Mouse (Mus musculus) G1E (cell line): ENCODE measurements around the gene Gzf1. TPM values are rescaled to one million over a fixed set of nuclear protein-coding genes. Genes with fewer than 3 reads are reported as not detected.

Experiments used
- ATAC-seq: 2 replicates; pipeline ENCODE4 v1.8.0; 2016; ENCODE audit warnings: mild to moderate bottlenecking; ENCODE audit not compliant: insufficient number of reproducible peaks, poor library complexity, low FRiP score, severe bottlenecking; ENCODE audit errors: extremely low read depth
- DNase-seq: peaks from one replicate; pipeline ENCODE4 v3.0.0; 2012; ENCODE audit warnings: low spot score
- H3K27me3 ChIP-seq: 2 replicates; pipeline ENCODE4 v1.6.1; 2012; ENCODE audit warnings: mild to moderate bottlenecking, low read length, inconsistent platforms; ENCODE audit not compliant: insufficient read depth
- H3K36me3 ChIP-seq: replicated peaks from 2 replicates; pipeline ENCODE3; 2012; ENCODE audit warnings: mild to moderate bottlenecking, inconsistent platforms
- H3K4me1 ChIP-seq: 2 replicates; pipeline ENCODE4 v1.6.1; 2012; ENCODE audit warnings: low read depth, low read length, inconsistent platforms, mixed read lengths; ENCODE audit not compliant: insufficient read depth
- H3K4me3 ChIP-seq: 2 replicates; pipeline ENCODE4 v1.5.1; 2012; ENCODE audit warnings: low read depth, mild to moderate bottlenecking, inconsistent platforms, low read length, moderate library complexity, mixed read lengths
- H3K9me3 ChIP-seq: replicated peaks from 2 replicates; pipeline ENCODE4 v1.6.1; 2012; ENCODE audit warnings: inconsistent platforms
- CTCF ChIP-seq: IDR thresholded peaks from 2 replicates; pipeline ENCODE4 v1.5.1; 2012; ENCODE audit warnings: low read depth, low read length, inconsistent platforms, mixed read lengths
- GATA1 ChIP-seq: IDR thresholded peaks from 2 replicates; pipeline ENCODE4 v1.6.1; 2012; ENCODE audit warnings: borderline replicate concordance, low read length, inconsistent platforms, mixed read lengths
- GATA2 ChIP-seq: IDR thresholded peaks from 2 replicates; pipeline ENCODE4 v1.6.1; 2012; ENCODE audit warnings: low read depth, low read length, inconsistent platforms, borderline replicate concordance
- POLR2AphosphoS5 ChIP-seq: IDR thresholded peaks from 2 replicates; pipeline ENCODE4 v1.6.1; 2012; ENCODE audit warnings: low read depth, low read length, inconsistent platforms; ENCODE audit not compliant: insufficient replicate concordance
- TAL1 ChIP-seq: conservative IDR thresholded peaks from 2 replicates; pipeline ENCODE4 v1.6.1; 2012; ENCODE audit warnings: low read depth, low read length, inconsistent platforms, mixed read lengths
- polyA plus RNA-seq: library from polyadenylated mRNA; stranded (reverse); fragments of >175 nt; gene quantifications from 2 replicates; pipeline ENCODE4 v1.2.3, GENCODE M21; 2012
- total RNA-seq, 2 experiments: library from RNA; stranded (forward) in 1 of 2; stranded (reverse) in 1 of 2; fragments of 200-1000 nt in 1 of 2; fragments of >200 nt in 1 of 2; fragmentation: Nextera tagmentation in 1 of 2; gene quantifications; 2 replicates each; pipeline ENCODE4 v1.2.3; 2014 to 2017

Gzf1 gene
- total and polyA plus RNA-seq, 3 experiments, result 12.0 to 28.4 (median 27.8) TPM

DNA sequence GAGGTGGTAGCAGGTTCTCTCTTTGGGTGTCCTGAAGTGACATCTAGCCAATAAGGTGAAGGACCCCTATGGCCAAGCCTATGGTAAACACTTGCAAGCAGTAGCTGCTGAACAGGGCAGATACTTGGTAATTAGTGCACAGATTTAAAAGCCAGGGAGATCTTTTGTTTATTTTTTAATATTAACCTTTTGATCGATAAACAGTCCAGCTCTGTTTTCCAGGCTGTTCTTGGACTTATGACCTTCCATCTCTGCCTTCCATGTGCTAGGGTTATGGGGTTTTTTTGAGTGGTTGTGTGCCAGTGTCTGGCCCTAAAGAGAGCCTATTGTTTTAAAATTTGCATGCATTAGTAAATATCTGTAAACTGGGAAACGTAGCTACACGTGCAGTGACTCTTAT lies 9.5 kb downstream of the Gzf1 start:
- Histone ChIP-seq H3K9me3 (no peaks in the 10 kb centered on the region), H3K4me3 (no peak overlapping the region), H3K27me3 (no peaks in the 10 kb centered on the region), H3K4me1 (no peaks in the 10 kb centered on the region), H3K36me3 (peaks cover 84% of the 10 kb centered on the region)
- no peak for DNase-seq
- no peak for ATAC-seq
- TF ChIP-seq GATA2, result no peak
- no peak for TF ChIP-seq POLR2AphosphoS5
- no peak for TF ChIP-seq GATA1
- no peak for TF ChIP-seq TAL1
- TF ChIP-seq CTCF, result no peak

DNA sequence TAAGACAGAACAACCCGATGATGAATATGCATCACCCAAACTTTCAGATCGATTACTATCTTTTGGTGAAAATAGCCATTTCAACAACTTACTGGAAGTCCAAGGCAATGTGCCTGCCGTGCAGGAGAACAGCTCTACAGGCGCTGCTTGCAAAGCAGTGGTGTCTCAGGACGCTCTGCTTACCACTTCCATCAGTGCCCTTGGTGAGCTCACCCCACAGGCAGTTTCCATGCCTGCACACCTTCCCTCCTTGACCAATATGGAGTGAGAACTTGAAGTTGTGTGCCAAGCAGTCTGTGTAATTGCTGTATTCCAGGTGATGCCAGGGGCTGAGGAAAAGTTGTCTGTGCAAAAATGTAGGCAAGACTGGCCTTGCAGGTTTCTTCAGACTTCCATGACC lies 10.0 kb downstream of the Gzf1 start:
- TF ChIP-seq CTCF (no peak), GATA1 (no peak), GATA2 (no peak), POLR2AphosphoS5 (no peak), TAL1 (no peak)
- ATAC-seq (no peak), DNase-seq (no peak)
- Histone ChIP-seq H3K36me3 (peaks cover 79% of the 10 kb centered on the region), H3K27me3 (no peaks in the 10 kb centered on the region), H3K4me3 (no peak overlapping the region), H3K4me1 (no peaks in the 10 kb centered on the region), H3K9me3 (no peaks in the 10 kb centered on the region)

DNA sequence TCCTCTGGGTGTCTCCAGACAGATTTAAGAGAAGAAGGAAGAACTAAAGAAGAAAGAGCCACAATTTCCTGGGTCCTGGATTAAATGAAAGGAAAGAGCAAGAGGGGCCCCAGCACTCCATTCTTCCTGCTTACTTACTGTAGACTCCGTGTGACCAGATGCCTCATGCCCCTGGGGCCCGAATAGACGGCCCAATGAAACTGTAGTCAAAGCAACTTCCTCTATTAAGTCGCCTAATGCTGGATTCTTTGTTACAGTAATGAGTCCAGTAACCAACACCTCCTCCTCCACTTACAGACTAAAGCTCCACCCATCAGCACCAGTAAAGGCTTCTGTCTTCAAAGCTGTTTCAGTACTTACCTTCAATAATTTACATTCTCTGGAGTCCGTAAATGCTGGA lies 17.7 kb downstream of the Gzf1 start:
- no peaks in the 10 kb centered on the region for H3K9me3 ChIP-seq
- peaks cover 10% of the 10 kb centered on the region for H3K36me3 ChIP-seq
- DNase-seq, result no peak
- ATAC-seq, result no peak
- no peak overlapping the region for H3K4me3 ChIP-seq
- no peak for TF ChIP-seq GATA2
- no peak for TF ChIP-seq CTCF
- no peak for TF ChIP-seq POLR2AphosphoS5
- H3K4me1 ChIP-seq, result no peaks in the 10 kb centered on the region
- no peaks in the 10 kb centered on the region for H3K27me3 ChIP-seq

DNA sequence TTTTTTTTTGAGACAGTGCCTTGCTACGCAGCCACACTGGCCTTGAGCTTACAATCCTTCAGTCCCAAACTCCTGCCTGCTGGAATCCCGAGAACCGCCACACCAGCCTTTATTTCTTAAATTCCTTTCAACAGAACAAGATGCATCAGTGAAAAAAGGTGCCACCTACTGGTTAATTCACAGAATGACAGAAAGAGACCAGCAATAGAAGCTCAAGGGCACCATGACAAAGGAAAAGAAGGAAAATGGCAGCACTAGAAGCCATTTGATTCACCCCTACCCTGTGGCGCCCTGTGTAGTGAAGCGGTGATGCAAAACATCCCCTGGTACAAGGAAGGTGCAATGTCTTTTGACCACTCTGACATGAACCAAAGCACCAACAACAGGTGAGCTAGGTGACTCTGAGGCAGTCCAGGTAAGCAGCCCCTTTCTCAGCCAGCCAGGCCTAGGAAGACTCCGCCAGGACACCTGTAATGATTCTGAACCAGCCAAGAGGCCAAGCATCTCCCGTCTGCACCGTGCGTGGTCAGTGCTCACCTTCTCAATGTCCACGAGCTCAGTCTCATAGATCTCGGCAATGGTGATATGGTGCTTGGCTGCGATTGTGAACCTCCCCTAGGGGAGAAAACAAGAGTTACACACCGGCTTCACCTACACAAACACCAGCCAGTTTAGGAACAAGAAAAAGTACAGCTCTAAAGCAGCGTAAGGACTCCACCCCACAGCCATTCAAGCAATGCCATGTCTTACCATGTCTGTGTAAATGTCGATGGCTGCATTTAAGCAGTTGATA lies 25.8 kb downstream of the Gzf1 start:
- Histone ChIP-seq H3K36me3 (no peaks in the 10 kb centered on the region), H3K9me3 (no peaks in the 10 kb centered on the region), H3K27me3 (0 out of 2 replicates have a peak, but pooled peaks cover 3% of the 10 kb centered on the region), H3K4me1 (no peaks in the 10 kb centered on the region), H3K4me3 (no peak overlapping the region)
- DNase-seq (no peak), ATAC-seq (peak; percentile 58)
- no peak for TF ChIP-seq GATA1
- TF ChIP-seq CTCF, result 0 out of 2 replicates have a peak, but pooled peaks have one; percentile 17
- no peak for TF ChIP-seq TAL1
- TF ChIP-seq GATA2, result no peak
- TF ChIP-seq POLR2AphosphoS5, result no peak

DNA sequence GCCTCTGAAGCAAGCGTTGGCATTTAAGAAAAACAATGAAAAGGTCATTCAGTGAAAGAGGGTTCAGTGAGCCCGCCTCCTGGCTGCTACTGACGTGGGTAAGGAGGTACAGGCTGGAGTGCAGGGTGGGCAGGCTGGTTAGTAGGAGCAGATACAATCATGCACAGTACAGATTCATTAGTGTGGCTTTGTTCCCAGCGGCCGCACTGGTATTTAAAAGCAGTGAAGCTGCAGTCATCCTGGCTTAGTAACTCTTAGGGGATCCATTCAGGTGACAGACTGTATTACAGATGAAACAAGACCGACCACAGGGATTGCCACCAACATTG lies 26.3 kb downstream of the Gzf1 start:
- DNase-seq (no peak), ATAC-seq (no peak)
- Histone ChIP-seq H3K4me3 (no peak overlapping the region), H3K27me3 (0 out of 2 replicates have a peak, but pooled peaks cover 3% of the 10 kb centered on the region), H3K4me1 (no peaks in the 10 kb centered on the region), H3K9me3 (no peaks in the 10 kb centered on the region), H3K36me3 (no peaks in the 10 kb centered on the region)
- TF ChIP-seq TAL1 (no peak), CTCF (no peak), POLR2AphosphoS5 (no peak), GATA1 (no peak), GATA2 (no peak)

DNA sequence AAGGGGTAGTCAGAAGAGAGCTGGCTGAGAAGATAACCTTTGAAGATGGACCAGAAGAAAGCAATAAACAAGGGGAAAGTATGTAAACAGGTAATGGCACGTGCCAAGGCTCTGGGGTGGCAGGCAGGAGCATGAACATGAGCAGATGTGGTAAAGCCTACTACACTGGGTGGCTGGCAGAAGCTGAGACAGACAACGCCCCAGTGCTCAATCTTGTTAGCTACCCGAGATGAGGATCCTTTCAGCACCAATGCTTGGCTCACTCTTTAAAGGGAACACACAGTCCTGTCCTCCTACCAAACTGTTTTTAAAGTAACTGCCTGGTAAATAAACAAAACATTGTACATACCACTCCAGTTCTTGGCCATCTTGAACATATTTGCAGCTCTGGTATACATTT lies 31.5 kb downstream of the Gzf1 start:
- no peak overlapping the region for H3K4me3 ChIP-seq
- DNase-seq, result no peak
- no peaks in the 10 kb centered on the region for H3K4me1 ChIP-seq
- H3K27me3 ChIP-seq, result no peaks in the 10 kb centered on the region
- TF ChIP-seq GATA1 (no peak), POLR2AphosphoS5 (no peak), CTCF (no peak), GATA2 (no peak), TAL1 (no peak)
- H3K9me3 ChIP-seq, result no peaks in the 10 kb centered on the region
- H3K36me3 ChIP-seq, result no peaks in the 10 kb centered on the region
- no peak for ATAC-seq

DNA sequence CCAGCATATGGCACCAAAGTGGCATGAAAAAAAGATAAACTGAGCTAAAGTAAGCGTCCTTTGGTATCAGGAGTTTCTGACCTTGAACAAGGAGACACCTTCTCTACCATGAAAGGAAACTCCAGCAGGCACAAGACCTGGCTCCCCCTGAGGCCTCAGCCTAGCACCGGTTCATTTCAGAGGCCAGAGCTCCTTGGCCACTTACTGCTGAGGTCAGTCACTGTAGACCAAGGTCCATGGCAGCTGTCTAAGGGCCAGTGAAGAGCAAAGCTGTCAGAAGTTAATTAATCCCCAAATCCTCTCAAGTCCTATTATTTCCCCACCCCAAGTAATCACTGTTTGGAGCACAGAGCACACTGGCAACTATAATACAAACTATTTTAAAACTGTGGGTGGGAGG lies 36.2 kb downstream of the Gzf1 start:
- H3K27me3 ChIP-seq, result no peaks in the 10 kb centered on the region
- no peak for ATAC-seq
- no peaks in the 10 kb centered on the region for H3K4me1 ChIP-seq
- DNase-seq, result no peak
- TF ChIP-seq CTCF (no peak), GATA1 (no peak), TAL1 (no peak), POLR2AphosphoS5 (no peak), GATA2 (no peak)
- no peak overlapping the region for H3K4me3 ChIP-seq
- no peaks in the 10 kb centered on the region for H3K9me3 ChIP-seq
- no peaks in the 10 kb centered on the region for H3K36me3 ChIP-seq
